Mouse (Mus musculus) MEL (cell line): Measurements from ENCODE around the gene Tpp1.
A peak's percentile ranks its signal among the peaks of the same experiment; 100 is the strongest.

Experiments
- CTCF ChIP-seq, 3 experiments: IDR thresholded peaks in 2 of 3; conservative IDR thresholded peaks in 1 of 3; 2 replicates each; pipeline ENCODE4 v1.5.1; 2011 to 2012; ENCODE audit warnings: low read length in 3 of 3, low read depth in 2 of 3, mild to moderate bottlenecking in 2 of 3, improper control_type of control experiment in 1 of 3, inconsistent platforms in 1 of 3, mixed read lengths in 1 of 3, moderate library complexity in 1 of 3; ENCODE audit not compliant: control insufficient read depth in 1 of 3, insufficient read depth in 1 of 3, poor library complexity in 1 of 3, severe bottlenecking in 1 of 3
- GATA1 ChIP-seq: IDR thresholded peaks from 2 replicates; pipeline ENCODE4 v1.6.1; 2011; ENCODE audit warnings: low read depth, low read length, improper control_type of control experiment
- POLR2A ChIP-seq, 2 experiments: IDR thresholded peaks; 2 replicates each; pipeline ENCODE4 v1.6.1; 2011 to 2012; ENCODE audit warnings: low read length in 2 of 2, mild to moderate bottlenecking in 2 of 2, control low read depth in 1 of 2, improper control_type of control experiment in 1 of 2, low read depth in 1 of 2, moderate library complexity in 1 of 2; ENCODE audit not compliant: control insufficient read depth in 1 of 2, insufficient read depth in 1 of 2, poor library complexity in 1 of 2
- RCOR1 ChIP-seq: IDR thresholded peaks from 2 replicates; pipeline ENCODE4 v1.6.1; 2012; ENCODE audit warnings: low read depth, mild to moderate bottlenecking, inconsistent platforms, low read length, improper control_type of control experiment

DNA sequence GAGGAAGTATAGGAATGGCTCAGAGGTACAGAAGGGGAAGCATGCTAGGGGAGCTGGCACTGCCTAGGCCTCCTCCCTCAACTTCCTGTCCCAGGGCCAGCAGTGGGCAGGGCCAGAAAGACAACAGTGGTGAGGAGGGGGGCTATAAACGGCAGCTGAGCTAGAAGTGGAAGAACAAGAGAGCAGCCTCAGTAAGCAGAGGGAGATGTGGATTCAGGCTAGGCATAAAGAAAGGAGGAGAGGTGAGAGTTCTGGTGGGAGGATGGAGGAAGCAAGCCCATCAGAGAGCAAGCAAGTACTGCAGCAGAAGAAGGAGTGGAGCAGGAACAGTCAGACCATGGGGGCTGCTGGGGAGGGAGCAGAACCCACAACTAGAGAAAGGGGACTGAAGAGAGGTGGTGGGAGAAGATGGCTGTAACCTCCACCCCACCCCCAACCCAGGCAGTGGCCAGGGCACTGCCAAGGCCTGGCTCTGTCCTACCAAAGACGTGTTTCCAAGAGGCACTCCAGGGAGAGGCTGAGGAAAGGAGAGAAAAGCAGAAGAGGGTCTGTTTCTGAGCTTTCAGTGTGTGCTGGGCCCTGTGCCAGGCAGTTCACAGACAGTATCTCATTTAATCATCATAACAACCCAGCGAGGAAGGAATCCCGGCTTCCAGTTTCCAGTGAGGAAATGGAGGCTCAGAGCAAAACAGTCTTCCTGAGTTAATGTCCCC, 26.7 kb upstream of the Tpp1 start:
- TF ChIP-seq CTCF (IDR thresholded peaks at IDR 0.05 in 2 of 3, conservative IDR thresholded peaks at IDR 0.05 in 1 of 3; ENCODE audit: control insufficient read depth in 1 of 3, insufficient read depth in 1 of 3, low read depth in 2 of 3, low read length in 3 of 3, poor library complexity in 1 of 3, severe bottlenecking in 1 of 3) (no peak), POLR2A (IDR thresholded peaks at IDR 0.05; ENCODE audit: control insufficient read depth in 1 of 2, insufficient read depth in 1 of 2, low read depth in 1 of 2, low read length in 2 of 2, poor library complexity in 1 of 2) (no peak), RCOR1 (no peak), GATA1 (0 out of 2 replicates have a peak, but pooled peaks have one; percentile 10)
